Mouse (Mus musculus): ENCODE measurements around the gene Gm15517.
A peak's percentile ranks its signal among the peaks of the same experiment; 100 is the strongest.
"Not testable (repeated sequence)": the region's sequence is repeated elsewhere in the genome, so short reads cannot be mapped to it uniquely, and the experiment has no call there.

Gene Gm15517

DNA sequence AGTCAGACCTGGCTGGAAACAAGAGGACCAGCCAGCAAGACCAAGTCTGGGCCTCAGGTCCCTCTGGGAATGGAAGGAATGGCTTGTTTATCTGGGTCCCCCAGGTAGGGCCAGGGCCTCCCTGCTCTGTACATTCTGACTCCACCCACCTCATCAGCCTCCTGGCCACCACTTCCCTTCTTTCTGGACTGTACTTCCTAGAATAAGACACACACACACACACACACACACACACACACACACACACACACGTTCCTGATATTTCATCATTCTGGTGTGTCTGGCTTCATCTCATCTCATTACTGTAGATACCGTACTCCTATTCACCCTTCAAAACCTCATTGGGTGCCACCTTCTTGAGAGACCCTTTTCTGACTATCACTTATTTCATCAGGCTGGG is 8.2 kb downstream of the Gm15517 start:
- DNase-seq (ENCODE audit: low spot score in 2 of 2), result no peak

DNA sequence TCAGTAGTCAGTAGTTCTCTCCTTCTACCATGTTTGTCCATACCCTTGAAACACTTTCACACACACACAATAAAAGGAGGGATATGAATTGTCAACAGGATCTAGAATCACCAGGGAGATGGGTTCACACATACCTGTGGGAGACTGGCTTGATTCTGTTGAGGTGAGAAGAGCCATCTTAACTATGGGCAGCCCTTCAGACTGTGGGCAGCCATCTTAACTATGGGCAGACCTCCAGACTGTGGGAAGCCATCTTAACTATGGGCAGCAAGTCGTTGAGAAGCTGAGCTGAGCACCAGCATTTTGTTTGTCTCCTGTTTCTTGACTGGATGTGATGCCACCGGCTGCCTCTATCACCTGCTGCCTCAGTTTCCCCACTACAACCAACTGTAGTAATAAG is 10.1 kb downstream of the Gm15517 start:
- no peak for DNase-seq (ENCODE audit: low spot score in 2 of 2)

- DNase-seq (ENCODE audit: low spot score in 2 of 2), result no peak
Measured at GRCm38 (mm10) chr7:44272546-44272945, 11.3 kb downstream of the Gm15517 start.

DNA sequence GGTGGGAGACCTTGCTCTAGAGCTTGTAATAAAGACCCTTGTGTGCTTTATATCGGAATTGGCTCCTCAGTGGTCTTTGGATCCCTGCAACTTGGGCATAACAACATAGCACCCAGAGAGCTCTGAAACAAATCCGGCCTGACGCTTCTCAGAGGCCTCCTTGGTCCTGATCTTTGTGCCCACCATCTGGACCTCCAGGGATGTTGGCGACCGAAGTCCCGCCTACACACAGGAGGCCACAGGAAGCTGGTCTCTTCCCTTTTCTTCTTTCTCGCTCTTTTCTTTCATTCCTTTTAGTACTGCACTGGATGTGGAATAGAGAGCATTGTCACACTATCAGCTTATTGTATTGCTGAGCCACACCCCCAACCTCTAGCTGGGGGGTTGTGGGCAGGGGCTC is 12.2 kb downstream of the Gm15517 start:
- no peak for DNase-seq (ENCODE audit: low spot score in 2 of 2)

DNA sequence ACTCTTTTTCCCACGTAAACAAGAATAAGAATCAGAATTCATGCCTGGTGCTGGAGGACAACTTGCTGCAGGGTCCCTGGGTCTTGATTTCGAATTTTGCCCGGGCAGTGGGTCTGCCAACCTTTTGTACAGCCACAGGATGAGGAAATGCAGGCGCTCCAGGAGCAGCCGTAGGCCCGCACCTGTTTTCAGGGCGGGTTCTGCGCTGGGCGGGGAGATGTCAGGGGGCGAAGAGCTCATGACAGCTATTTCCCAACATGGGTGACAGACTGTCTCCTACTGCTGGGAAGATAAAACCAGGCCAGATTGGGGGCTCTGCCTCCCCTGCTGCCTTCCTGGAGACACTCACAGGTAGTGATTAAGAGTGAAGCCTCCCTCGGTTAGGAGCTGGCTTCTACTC is 12.8 kb downstream of the Gm15517 start:
- no peak for DNase-seq (ENCODE audit: low spot score in 2 of 2)

GRCm38 (mm10) chr7:44275546-44275945 is 14.3 kb downstream of the Gm15517 start:
- DNase-seq (ENCODE audit: low spot score in 2 of 2), result no peak

DNA sequence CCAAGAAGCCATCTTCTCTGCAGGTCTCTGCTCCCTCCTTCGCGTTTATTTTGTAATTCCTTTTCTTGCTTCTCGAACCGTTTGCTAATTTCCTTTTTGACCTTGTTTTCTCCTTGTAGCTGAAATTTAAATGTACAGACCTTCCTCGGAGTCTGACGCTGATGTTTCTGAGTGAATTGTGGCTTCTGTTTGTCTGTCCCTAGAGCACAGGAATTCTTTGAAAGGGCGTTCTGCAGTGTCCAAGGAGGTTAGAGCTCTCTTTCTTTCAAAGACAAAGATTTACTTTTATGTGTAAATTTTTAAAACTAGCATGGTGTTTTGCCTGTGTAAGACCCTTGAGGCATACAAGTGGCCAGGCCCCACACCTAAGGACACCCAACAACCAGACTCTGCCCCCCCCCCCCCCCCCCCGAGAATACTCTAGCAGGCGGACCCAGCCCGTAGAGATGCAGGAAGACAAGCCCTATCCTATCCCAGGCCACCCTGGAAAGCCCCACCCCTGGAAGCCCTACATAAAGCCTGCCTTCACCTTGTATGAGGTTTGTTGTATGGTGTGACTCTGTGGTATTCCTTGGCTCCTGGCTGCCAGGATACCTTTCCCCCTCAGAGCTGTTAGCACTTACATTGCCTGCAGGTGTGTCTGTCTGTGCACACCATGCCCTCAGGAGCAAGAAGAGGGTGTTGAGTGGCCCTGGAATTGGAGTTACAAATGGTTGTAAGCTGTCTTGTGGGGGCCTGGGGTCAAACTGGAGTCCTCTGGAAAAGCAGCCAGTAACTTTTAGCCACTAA is 15.4 kb downstream of the Gm15517 start:
- DNase-seq (ENCODE audit: low spot score in 2 of 2), result no peak

- DNase-seq (ENCODE audit: low spot score in 2 of 2), result peak; percentile 27 to 35
Measured at GRCm38 (mm10) chr7:44277250-44277622, 16.0 kb downstream of the Gm15517 start.

DNA sequence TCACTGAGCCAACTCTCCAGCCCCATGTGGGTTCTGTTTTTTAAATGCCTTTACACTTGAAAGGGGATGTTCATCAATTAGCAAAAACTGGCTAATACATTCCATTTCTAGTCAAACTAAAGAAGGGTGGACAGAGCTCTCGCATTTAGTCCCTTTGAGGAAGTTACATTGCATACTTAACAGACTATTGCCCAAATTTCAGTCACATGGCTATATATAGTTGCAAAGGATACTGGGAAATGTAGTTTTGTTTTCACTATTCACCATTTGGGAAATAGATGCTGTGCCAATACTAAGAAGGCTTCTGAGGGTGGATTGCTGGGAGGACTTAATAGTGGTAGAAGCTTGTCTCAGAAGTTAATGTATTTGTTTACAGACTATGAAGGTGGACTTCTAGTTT is 19.7 kb downstream of the Gm15517 start:
- DNase-seq (ENCODE audit: low spot score in 2 of 2), result no peak

GRCm38 (mm10) chr7:44281586-44281985 is 20.3 kb downstream of the Gm15517 start:
- no peak for DNase-seq (ENCODE audit: low spot score in 2 of 2)

DNA sequence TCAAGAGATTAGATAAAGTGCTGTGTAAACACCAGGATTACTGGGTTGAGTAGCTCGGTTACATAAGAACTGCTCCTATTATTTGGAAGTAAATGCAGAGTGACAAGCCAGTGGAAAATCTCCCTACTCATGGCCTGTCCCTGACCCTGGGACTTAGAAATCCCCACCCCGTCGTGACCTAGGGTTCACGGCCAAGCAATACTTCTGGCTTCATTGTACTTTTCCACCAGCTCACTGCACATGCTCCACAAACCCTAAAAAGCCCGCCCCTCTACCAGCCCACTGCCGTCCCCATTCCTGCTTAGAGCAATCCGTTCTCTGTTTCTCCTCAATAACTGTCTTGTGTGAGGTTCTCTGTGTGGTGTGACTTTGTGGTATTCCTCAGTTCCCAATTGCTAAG is 26.5 kb downstream of the Gm15517 start:
- no peak for DNase-seq (ENCODE audit: low spot score in 2 of 2)

GRCm38 (mm10) chr7:44290986-44291385 is 29.7 kb downstream of the Gm15517 start:
- DNase-seq (ENCODE audit: low spot score in 2 of 2), result no peak

- DNase-seq (ENCODE audit: low spot score in 2 of 2), result no peak
Measured at GRCm38 (mm10) chr7:44291418-44291817, 30.2 kb downstream of the Gm15517 start.

GRCm38 (mm10) chr7:44297501-44297900 is 36.3 kb downstream of the Gm15517 start:
- not testable (repeated sequence) for DNase-seq (ENCODE audit: low spot score in 2 of 2)

DNA sequence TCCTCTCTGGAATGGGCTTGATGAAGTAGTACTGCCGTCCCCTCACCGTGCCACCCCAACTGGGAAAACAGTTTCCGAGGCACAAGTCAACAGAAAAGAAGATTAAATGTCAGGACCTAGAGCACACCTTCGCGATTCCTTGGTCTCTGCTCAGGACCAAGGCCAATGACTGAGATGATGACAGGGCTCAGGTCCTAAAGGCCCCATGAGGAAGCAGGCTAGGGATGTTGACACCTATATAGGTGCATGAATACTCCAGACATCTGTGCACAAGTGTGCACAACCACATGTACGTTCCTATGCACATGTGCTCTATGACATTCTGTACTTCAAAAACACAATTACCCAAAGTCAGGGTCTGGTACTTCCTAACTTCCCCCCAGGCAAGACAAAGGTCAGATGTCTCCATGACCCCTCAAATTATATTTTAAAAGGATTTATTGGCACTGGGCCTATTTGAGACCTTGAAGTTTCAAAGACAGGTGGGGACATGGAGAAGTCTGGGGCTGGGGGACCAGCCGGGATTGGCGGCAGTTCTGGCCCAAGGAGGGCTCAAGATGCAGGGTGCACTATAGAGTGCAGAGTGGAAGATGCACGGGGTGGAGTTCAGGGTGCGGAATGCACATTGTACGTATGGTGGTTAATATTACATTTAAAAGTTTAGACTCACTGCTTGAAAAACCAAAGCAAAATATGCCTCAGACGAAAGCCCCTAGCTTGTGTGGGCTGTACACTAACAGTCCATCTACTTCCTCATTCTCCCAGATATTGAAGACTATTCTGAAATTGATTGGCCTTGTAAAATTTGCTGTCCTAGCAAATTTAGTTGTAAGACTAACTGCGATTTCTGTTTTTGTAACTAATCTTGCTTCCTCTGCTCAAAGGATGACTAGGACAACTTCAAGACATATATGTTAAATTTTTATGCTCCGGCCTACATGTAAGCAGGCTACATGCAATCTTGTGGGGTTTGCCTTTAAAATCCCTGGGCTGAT is 42.4 kb downstream of the Gm15517 start:
- DNase-seq (ENCODE audit: low spot score in 2 of 2), result no peak

DNA sequence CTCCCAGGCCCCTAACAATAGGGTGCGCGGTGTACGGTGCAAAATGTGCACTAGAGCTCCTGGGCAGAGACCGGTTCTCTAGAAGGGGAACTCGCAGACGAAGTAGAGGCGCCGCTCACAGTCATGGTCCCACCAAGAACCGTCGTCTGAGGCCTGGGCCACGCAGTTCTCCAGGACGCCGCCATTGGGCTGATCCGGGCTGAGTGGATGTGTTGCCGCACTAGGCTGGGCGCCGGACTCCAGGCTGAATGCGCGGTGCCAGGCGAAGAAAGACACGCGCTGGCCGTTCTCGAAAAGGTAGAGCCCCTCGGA is 43.2 kb downstream of the Gm15517 start:
- no peak for DNase-seq (ENCODE audit: low spot score in 2 of 2)

DNA sequence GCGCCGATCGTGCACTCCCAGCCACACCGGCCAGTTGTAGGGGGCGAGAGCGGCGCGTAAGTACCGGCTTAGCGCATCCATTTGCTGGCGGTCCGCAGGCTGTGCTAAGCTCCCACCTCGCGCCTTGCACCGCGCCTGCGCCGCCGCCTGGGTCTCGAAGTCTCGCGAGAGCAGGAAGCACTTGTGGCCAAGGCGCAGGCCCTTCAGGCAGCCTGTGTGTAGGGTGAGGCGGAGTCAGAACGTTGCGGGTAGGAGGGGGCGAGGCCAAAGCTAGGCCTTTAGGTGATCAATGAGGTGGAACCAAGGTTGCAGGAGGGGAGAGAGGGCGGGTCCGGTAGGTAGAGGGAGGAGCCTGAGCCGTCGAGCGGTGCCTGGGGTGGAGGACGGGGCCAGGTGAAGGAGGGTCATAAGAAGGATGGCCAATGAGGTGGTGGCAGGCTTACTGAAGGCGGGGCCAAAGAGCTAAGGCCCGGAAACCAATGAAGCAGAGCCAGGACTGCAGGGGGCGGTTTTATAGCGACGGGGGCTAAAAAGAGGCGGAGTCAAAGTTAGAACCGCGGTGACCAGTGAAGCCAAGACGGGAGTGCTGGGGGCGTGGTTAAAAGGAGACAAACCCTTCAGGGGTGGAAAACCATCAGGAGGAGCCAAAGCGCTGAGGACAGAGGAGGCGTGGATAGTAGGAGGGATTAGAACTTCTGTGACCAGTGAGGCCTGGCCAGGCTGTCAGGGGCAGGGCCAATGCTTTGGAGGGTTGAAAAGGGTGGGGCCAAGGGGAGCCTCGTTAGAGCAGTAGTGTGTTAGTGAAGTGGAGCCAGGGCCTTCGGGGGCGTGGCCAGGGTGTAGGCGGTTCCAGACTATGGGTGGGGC is 43.8 kb downstream of the Gm15517 start:
- DNase-seq (ENCODE audit: low spot score in 2 of 2), result peak; percentile 96 to 97

GRCm38 (mm10) chr7:44305686-44306085 is 44.4 kb downstream of the Gm15517 start:
- no peak for DNase-seq (ENCODE audit: low spot score in 2 of 2)

- no peak for DNase-seq (ENCODE audit: low spot score in 2 of 2)
Measured at GRCm38 (mm10) chr7:44306516-44307240, 45.4 kb downstream of the Gm15517 start, which contains the start of gene Clec11a. Gene Clec11a, minus strand, starts transcription at chr7:44306902.

DNA sequence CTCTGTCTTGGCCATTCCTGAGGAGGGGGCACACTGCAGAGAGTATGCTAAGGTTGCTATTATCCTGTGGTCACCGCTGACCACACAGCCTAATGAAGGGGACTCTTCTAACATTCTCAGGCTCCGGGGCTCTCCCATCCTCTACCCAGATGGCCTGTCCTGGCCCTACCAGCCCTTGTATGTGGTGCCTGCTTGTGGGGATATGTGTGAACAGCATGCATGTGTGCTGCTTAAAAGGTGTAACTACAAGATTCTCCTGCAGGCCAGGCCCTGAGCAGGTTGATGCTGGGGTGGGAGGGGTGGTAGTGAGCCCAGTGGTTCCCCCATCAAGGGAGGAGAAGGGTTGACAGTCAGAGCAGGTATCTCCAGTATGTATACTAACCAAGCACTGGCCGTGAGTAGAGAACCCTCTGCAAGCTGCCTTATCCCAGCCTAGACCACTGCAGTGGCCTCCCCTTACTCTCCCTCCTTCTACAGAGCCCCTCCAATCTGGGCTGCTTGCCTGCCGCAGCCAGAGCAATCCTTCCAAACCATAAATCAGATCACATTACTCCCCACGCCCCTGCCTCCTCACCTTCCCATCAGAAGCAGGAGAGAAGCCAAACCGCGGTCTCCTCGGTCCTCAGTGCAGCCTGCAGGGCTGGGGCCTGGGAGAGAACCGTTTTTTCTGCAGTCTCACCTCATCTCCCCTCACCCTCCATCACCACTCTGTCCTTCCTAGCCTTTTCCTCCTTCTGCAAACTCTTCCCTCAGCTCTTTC is 46.2 kb downstream of the Gm15517 start:
- DNase-seq (ENCODE audit: low spot score in 2 of 2), result no peak

All from spleen, postnatal 36 days (tissue).